In the genomic region with DNA sequence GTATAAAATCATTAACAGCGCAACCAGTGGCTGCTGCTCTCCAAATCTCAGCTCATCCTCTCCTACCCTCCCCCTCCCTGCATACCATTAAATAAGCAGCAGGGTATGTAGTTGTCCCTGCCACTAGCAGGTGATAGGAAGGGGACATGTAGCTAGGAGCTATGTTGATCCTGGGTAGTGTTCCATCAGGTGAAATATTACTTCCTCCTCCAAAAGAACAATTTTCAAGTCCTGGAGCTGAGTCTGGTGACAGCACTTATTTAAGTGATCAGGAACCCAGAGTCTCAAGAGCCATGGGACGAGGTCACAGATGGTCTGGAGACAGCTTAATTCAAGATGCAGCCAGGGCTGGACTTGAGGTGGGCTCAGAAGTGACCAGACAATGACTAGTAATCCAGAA, we compare ENCODE assay signal across 9 mouse cellular contexts. TPM values are rescaled to one million over a fixed set of nuclear protein-coding genes. Genes with fewer than 3 reads are reported as not detected.
DNase-seq lines count a peak whose midpoint lies in the region; ATAC-seq and TF ChIP-seq lines count a peak whose summit lies in the region.
"Had no signal": no experiment of that assay in that cellular context is flagged by ENCODE, and none has a peak within 500 bp of the region (broad histone marks: within the 10 kb centered on the region; RNA-seq: fewer than 3 reads in every experiment).

No protein-coding gene starts in this region.

- no peak for TF ChIP-seq EP300 in lung, postnatal 0 days (IDR thresholded peaks at IDR 0.05)

- H3K4me1 ChIP-seq in lung, postnatal 0 days (ENCODE audit: insufficient read depth, low read depth, low read length): no peaks in the 10 kb centered on the region
- no peaks in the 10 kb centered on the region for H3K4me1 ChIP-seq in forebrain, embryonic 11.5 days (replicated peaks; ENCODE audit: control insufficient read depth, insufficient read depth, low read length)

- H3K4me2 ChIP-seq in lung, postnatal 0 days (replicated peaks; ENCODE audit: low read depth, low read length): no peak overlapping the region
- H3K4me2 ChIP-seq in forebrain, embryonic 11.5 days (ENCODE audit: low read depth, low read length, severe bottlenecking): no peak overlapping the region

- H3K27me3 ChIP-seq in lung, postnatal 0 days (replicated peaks; ENCODE audit: insufficient read depth, low read length): no peaks in the 10 kb centered on the region
- H3K27me3 ChIP-seq in forebrain, embryonic 11.5 days (ENCODE audit: control insufficient read depth, insufficient read depth, low read length): no peaks in the 10 kb centered on the region

- no peak for TF ChIP-seq CTCF in lung, postnatal 0 days (IDR thresholded peaks at IDR 0.05)

- H3K4me3 ChIP-seq in lung, postnatal 0 days (ENCODE audit: low read depth, low read length): no peak overlapping the region
- H3K4me3 ChIP-seq in forebrain, embryonic 11.5 days (ENCODE audit: low read depth, low read length): no peak overlapping the region

- H3K9ac ChIP-seq in lung, postnatal 0 days (replicated peaks; ENCODE audit: low read depth): no peak overlapping the region
- H3K9ac ChIP-seq in forebrain, embryonic 11.5 days (ENCODE audit: low read length): no peak overlapping the region

- peaks cover 21% of the 10 kb centered on the region; the same call in 1 of the 2 replicates for H3K36me3 ChIP-seq in lung, postnatal 0 days (ENCODE audit: insufficient read depth, low read length)
- peaks cover 2% of the 10 kb centered on the region; the same call in 1 of the 2 replicates for H3K36me3 ChIP-seq in forebrain, embryonic 11.5 days (ENCODE audit: control insufficient read depth, insufficient read depth, low read length)

- DNase-seq in lung, adult 18-20 months: peak; percentile 98 to 100
- no peak for DNase-seq in lung, postnatal 0 days (ENCODE audit: low spot score)
- peak; percentile 100 for DNase-seq in gastrocnemius, postnatal 10 days
- DNase-seq in layer of hippocampus, adult 9-10 months (ENCODE audit: low spot score): peak; percentile 100
- DNase-seq in ovary, adult 18-20 months (ENCODE audit: low spot score): peak; percentile 100
- DNase-seq in urinary bladder, adult 18-20 months (ENCODE audit: low spot score in 2 of 2): peak; percentile 100
- DNase-seq in forebrain, embryonic 11.5 days (ENCODE audit: low spot score): no peak
- DNase-seq in neural tube, embryonic 10.5 days (ENCODE audit: extremely low spot score, low spot score): no peak

- H3K9me3 ChIP-seq in lung, postnatal 0 days (ENCODE audit: low read length): no peaks in the 10 kb centered on the region
- no peaks in the 10 kb centered on the region for H3K9me3 ChIP-seq in forebrain, embryonic 11.5 days (ENCODE audit: control insufficient read depth, low read length)

- no peak overlapping the region for H3K27ac ChIP-seq in lung, postnatal 0 days (ENCODE audit: low read length)
- no peak overlapping the region for H3K27ac ChIP-seq in forebrain, embryonic 11.5 days (ENCODE audit: low read depth, low read length)

- WGBS in lung, postnatal 0 days: 91% methylated on average over 2 of the region's 2 CpGs
- 91% methylated on average over 2 of the region's 2 CpGs for WGBS in forebrain, embryonic 11.5 days

- ATAC-seq in lung, postnatal 0 days: no peak
- ATAC-seq in forebrain, embryonic 11.5 days (replicated peaks; ENCODE audit: low FRiP score): no peak

RNA-seq across cellular contexts. Expression of a gene that starts 10.2 kb away (rescaled TPM):
- 197 and 206 TPM in 2 replicates for polyA plus RNA-seq in lung, postnatal 0 days (2015; fragmentation: Nextera tagmentation; extraction: Ambion mirVana)
- 100 to 1,000 TPM; 162 to 182 TPM for total RNA-seq in gastrocnemius, postnatal 10 days (2021)
- 140 and 154 TPM in 2 replicates for polyA plus RNA-seq in forebrain, embryonic 11.5 days (2014; fragmentation: Nextera tagmentation; extraction: Ambion mirVana)

RNA-seq across cellular contexts. Expression of a gene that starts 18.3 kb away (rescaled TPM):
- 10.0 and 13.2 TPM in 2 replicates for polyA plus RNA-seq in lung, postnatal 0 days (2015; fragmentation: Nextera tagmentation; extraction: Ambion mirVana)
- total RNA-seq in gastrocnemius, postnatal 10 days (2021): 100 to 1,000 TPM; 358 to 467 TPM
- 0.35 and 0.53 TPM in 2 replicates for polyA plus RNA-seq in forebrain, embryonic 11.5 days (2014; fragmentation: Nextera tagmentation; extraction: Ambion mirVana)

RNA-seq across cellular contexts. Expression of a gene that starts 30.3 kb away (rescaled TPM):
- polyA plus RNA-seq in lung, postnatal 0 days (2015; fragmentation: Nextera tagmentation; extraction: Ambion mirVana): 3.2 TPM in 1 of 2 replicates, not detected in the other
- 1 to 10 TPM in 1 of 2 experiments, not detected in 1; 2.4 TPM for total RNA-seq in gastrocnemius, postnatal 10 days (2021)
- polyA plus RNA-seq in forebrain, embryonic 11.5 days (2014; fragmentation: Nextera tagmentation; extraction: Ambion mirVana): not detected in 2 replicates
- total RNA-seq: hematopoietic stem cell, adult 5-6 weeks had no signal

RNA-seq across cellular contexts. Expression of a gene that starts 33.7 kb away (rescaled TPM):
- polyA plus RNA-seq in lung, postnatal 0 days (2015; fragmentation: Nextera tagmentation; extraction: Ambion mirVana): 19.7 and 20.4 TPM in 2 replicates
- 10 to 100 TPM; 15.4 to 15.9 TPM for total RNA-seq in gastrocnemius, postnatal 10 days (2021)
- polyA plus RNA-seq in forebrain, embryonic 11.5 days (2014; fragmentation: Nextera tagmentation; extraction: Ambion mirVana): 134 and 142 TPM in 2 replicates

RNA-seq across cellular contexts. Expression of a gene that starts 37.1 kb away (rescaled TPM):
- polyA plus RNA-seq in lung, postnatal 0 days (2015; fragmentation: Nextera tagmentation; extraction: Ambion mirVana): 67.1 and 71.5 TPM in 2 replicates
- 10 to 100 TPM; 16.0 to 17.5 TPM for total RNA-seq in gastrocnemius, postnatal 10 days (2021)
- 59.2 and 59.7 TPM in 2 replicates for polyA plus RNA-seq in forebrain, embryonic 11.5 days (2014; fragmentation: Nextera tagmentation; extraction: Ambion mirVana)

Comparison
In these comparisons a context has a peak if more than half of its experiments do, and no peak if none do; other contexts are left out.
1. DNase-seq: peak in lung, adult 18-20 months (2 of 2), gastrocnemius, postnatal 10 days (single experiment), layer of hippocampus, adult 9-10 months (single experiment), ovary, adult 18-20 months (single experiment) and urinary bladder, adult 18-20 months (2 of 2); none in lung, postnatal 0 days (single experiment), forebrain, embryonic 11.5 days (single experiment) and neural tube, embryonic 10.5 days (single experiment).